Mouse (Mus musculus) embryonic facial prominence, embryonic 12.5 days (tissue): ENCODE measurements around the gene 1700013G24Rik. TPM values are rescaled to one million over a fixed set of nuclear protein-coding genes. Genes with fewer than 3 reads are reported as not detected.

Experiments used
- ATAC-seq: fragments of 200-750 bp; cut with Nextera tagmentation; 2 replicates; pipeline ENCODE4 v1.8.0; 2017; ENCODE audit not compliant: insufficient number of reproducible peaks, insufficient read depth, low FRiP score, low TSS enrichment
- H3K27ac ChIP-seq: fragments of 300-500 bp; sonication (generic); 2 replicates; pipeline ENCODE4 v1.5.1; 2016; ENCODE audit warnings: mild to moderate bottlenecking
- H3K27me3 ChIP-seq: fragments of 300-500 bp; sonication (generic); 2 replicates; pipeline ENCODE4 v1.6.1; 2016; ENCODE audit warnings: mild to moderate bottlenecking, moderate library complexity
- H3K36me3 ChIP-seq: fragments of 300-500 bp; sonication (generic); 2 replicates; pipeline ENCODE4 v1.6.1; 2016; ENCODE audit warnings: mild to moderate bottlenecking
- H3K4me1 ChIP-seq: fragments of 300-500 bp; sonication (generic); 2 replicates; pipeline ENCODE4 v1.6.1; 2016
- H3K4me2 ChIP-seq: fragments of 300-500 bp; sonication (generic); replicated peaks from 2 replicates; pipeline ENCODE4 v1.6.1; 2016; ENCODE audit warnings: mild to moderate bottlenecking, moderate library complexity
- H3K4me3 ChIP-seq: fragments of 300-500 bp; sonication (generic); 2 replicates; pipeline ENCODE4 v1.5.1; 2016; ENCODE audit warnings: mild to moderate bottlenecking
- H3K9ac ChIP-seq: fragments of 300-500 bp; sonication (generic); 2 replicates; pipeline ENCODE4 v1.6.1; 2016; ENCODE audit warnings: mild to moderate bottlenecking, moderate library complexity
- H3K9me3 ChIP-seq: fragments of 300-500 bp; sonication (generic); 2 replicates; pipeline ENCODE4 v1.6.1; 2016; ENCODE audit warnings: mild to moderate bottlenecking, moderate library complexity
- WGBS: fragments of 180-500 bp; shearing (Covaris S2); methylation state at CpG from one replicate; pipeline ENCODE4 v1.1.7; 2016; 5-methylcytosine and 5-hydroxymethylcytosine counted together
- polyA plus RNA-seq: library from polyadenylated mRNA; unstranded; fragments of >200 nt; fragmentation: Nextera tagmentation; extraction: Ambion mirVana; gene quantifications from 2 replicates; pipeline ENCODE4 v1.2.1, GENCODE M21; 2016

The 1700013G24Rik gene
- polyA plus RNA-seq, 1 experiment from 2014 or later: not detected

DNA sequence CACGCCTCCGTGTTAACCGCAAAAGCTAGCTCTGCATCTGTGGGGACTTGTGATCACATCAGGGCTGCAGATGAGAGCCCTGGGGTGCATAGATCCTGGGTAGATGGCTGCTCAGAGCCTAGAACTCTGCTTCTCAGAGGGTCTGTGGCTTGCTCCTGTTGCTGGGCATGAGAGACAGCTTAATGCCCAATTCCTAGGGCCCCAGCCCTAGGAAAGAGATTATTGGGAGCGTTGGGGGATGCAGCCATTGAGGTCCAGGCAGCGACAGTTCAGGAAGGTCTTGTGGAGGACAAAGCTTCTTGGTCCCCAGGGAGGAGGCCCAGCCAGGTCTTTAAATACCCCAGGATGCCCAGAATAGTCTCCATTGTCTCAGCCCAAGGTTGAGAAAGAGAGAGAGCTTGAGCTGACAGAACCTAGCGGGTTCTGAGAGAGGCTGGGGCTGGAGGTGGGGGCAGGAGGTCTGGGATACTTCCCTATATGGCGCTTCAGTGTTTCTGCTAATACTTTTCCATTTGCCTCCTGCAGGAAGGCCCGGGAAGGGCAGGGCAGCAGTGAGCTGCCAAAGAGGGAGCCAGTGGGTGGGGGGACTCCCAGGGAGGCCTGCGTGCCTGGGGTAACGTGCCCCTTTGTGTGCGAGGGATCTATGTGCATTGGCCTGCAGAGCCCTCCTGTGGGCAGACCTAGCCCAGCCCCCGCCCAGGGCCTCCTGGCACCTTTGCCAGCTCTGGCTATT, 35.7 kb downstream of the 1700013G24Rik start:
- H3K4me1 ChIP-seq: peaks cover 59% of the 10 kb centered on the region
- ATAC-seq: no peak
- WGBS: 16% methylated on average over 12 of the region's 12 CpGs

DNA sequence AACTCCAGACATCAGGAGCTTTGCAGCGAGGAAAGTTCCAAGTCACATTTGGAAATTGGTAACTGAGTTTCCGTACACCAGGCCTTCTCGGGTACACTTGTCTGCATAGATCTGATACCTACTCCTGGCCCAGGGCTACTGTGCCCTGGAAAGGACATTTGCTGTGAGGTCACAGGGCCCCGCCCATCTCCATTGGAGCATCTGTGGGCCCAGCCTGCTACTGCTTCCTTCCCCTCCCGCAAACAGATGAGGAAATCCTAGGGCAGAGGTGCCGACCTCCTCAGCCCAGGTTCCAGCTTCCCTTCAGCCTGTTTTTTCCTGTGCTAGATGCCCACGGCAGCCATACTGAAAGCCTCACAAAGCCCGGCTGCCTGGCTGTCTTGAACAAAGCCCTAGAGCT, 36.9 kb downstream of the 1700013G24Rik start:
- H3K9ac ChIP-seq: no peak overlapping the region
- peaks cover 62% of the 10 kb centered on the region for H3K4me1 ChIP-seq
- H3K36me3 ChIP-seq: no peaks in the 10 kb centered on the region
- no peaks in the 10 kb centered on the region for H3K9me3 ChIP-seq
- H3K4me2 ChIP-seq: no peak overlapping the region
- no peak overlapping the region for H3K4me3 ChIP-seq
- whole genome bisulfite sequencing: 42% methylated on average over 8 of the region's 8 CpGs
- H3K27me3 ChIP-seq: no peaks in the 10 kb centered on the region
- no peak for ATAC-seq
- H3K27ac ChIP-seq: peak overlapping the region; percentile 77

More for the DNA sequence above, 35.7 kb downstream of the 1700013G24Rik start:
- Histone ChIP-seq H3K27ac (peak overlapping the region; percentile 77), H3K9ac (no peak overlapping the region), H3K9me3 (no peaks in the 10 kb centered on the region), H3K27me3 (no peaks in the 10 kb centered on the region), H3K36me3 (no peaks in the 10 kb centered on the region), H3K4me3 (no peak overlapping the region), H3K4me2 (no peak overlapping the region)

DNA sequence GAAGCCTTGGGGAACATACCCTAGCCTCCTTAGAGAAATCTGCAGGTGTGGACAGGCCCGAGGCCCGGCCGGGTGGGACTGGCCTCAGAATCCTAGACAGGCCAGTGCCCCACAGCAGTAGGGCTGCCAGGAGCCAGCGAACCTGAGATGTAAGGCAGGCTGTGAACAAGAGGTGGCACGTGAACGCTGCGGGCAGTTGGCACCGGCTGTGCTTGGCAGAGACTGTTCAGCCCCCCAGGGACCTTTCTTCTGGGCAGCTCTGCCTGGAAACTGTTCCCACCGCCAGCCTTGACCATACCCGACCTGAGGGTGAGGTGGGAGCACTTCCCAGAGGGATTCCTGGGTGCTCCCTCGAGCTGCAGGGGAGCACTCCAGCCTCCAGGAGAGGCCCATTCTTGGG, 39.5 kb downstream of the 1700013G24Rik start:
- no peak for ATAC-seq
- no peak overlapping the region for H3K4me3 ChIP-seq
- H3K9ac ChIP-seq: no peak overlapping the region
- H3K4me2 ChIP-seq: no peak overlapping the region
- H3K27me3 ChIP-seq: no peaks in the 10 kb centered on the region
- peaks cover 50% of the 10 kb centered on the region for H3K4me1 ChIP-seq
- 78% methylated on average over 11 of the region's 11 CpGs for WGBS
- no peaks in the 10 kb centered on the region for H3K9me3 ChIP-seq
- no peaks in the 10 kb centered on the region for H3K36me3 ChIP-seq
- H3K27ac ChIP-seq: peak overlapping the region; percentile 37; the same call in 1 of the 2 replicates

DNA sequence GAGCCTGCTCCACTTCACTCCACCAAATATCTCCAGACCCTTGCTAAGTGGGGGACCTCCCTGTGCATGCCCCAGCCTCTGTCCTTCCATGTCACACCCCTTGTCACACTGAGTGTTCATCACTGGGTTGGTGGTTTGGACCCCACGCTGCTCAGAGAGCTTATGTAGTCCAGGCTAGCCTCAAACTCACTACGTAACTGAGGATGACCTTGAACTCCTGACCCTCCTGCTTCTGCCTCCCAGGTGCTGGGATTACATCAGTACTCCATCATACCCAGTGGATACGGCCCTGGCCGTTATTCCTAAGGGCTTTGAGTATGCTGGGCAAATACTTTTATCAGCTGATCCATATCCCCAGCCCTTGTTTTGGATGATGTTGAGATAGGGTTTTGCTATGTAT, 40.1 kb downstream of the 1700013G24Rik start:
- Histone ChIP-seq H3K4me2 (no peak overlapping the region), H3K4me3 (no peak overlapping the region), H3K9me3 (no peaks in the 10 kb centered on the region), H3K9ac (no peak overlapping the region), H3K36me3 (no peaks in the 10 kb centered on the region), H3K27ac (peak overlapping the region; percentile 37; the same call in 1 of the 2 replicates), H3K4me1 (peaks cover 50% of the 10 kb centered on the region), H3K27me3 (no peaks in the 10 kb centered on the region)
- 85% methylated on average over 4 of the region's 4 CpGs for WGBS
- no peak for ATAC-seq

DNA sequence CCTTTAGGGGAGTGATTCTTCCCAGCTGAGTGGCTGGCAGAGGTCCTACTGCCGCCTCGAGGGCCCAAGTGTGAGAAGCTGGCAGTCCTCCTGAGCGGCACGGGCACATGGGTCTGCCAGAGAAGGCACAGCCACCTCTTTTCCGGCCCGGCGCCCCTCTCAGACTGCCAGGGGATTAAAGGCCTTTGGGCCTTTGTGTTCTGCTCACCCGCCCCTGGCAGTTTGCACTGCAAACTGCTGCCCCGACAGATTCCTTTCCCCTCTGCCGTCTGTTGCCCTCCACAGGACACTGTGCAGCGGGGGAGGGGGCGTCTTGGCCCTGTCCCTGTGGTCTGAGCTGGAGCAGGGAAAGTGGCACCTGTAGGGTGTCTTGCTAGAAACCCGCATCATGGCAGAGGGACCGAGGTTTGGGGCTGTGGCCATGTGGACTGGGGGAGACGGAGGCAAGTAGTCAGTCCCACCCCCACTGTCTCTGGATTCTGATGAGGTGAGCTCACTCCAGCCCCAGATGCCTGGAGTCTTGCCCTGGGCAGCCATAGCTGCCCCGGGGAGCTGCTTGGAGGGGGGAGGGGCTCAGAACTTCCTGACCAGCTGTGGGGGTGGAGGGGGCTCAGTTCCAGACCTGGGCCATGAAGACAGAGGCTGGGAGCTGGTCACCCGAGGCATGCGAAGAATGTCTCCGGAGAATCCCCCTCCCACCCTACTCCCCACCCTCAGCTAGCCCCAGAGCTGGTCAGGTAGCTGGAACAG, 41.8 kb downstream of the 1700013G24Rik start:
- Histone ChIP-seq H3K4me2 (no peak overlapping the region), H3K27ac (peak overlapping the region; percentile 81), H3K4me1 (peaks cover 45% of the 10 kb centered on the region), H3K9ac (peak overlapping the region; percentile 46), H3K9me3 (no peaks in the 10 kb centered on the region), H3K36me3 (no peaks in the 10 kb centered on the region), H3K4me3 (no peak overlapping the region), H3K27me3 (no peaks in the 10 kb centered on the region)
- WGBS: 6% methylated on average over 19 of the region's 19 CpGs
- ATAC-seq: peak; percentile 52

DNA sequence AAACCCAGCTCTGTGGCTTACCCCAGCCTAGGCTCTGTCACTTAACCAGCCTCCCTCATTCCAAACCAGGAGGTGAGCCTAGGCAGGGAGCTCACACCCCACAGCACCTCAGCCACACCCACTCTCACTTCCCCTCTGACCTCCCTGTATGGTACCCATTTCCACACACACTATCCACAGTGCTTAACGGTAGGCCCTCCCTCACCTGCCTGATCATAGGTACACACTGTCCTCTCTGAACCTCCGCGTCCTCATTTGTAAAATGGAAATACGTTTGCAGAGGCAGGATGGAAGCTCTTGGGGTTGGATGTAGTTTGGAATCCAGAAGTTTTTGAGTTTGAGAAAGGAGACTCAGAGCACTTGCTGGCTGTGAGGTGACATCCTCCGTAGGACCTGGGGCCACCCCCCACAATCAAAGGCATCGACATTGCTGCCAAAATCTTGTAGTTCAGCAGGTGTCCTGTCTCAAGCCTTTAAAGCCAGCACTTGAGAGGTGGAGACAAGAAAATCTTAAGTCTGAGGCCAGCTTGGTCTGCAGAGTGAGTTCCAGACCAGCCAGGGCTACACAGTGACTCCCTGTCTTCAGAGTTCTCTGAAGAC, 42.5 kb downstream of the 1700013G24Rik start:
- Histone ChIP-seq H3K9me3 (no peaks in the 10 kb centered on the region), H3K9ac (no peak overlapping the region), H3K27me3 (no peaks in the 10 kb centered on the region), H3K27ac (peak overlapping the region; percentile 81), H3K36me3 (no peaks in the 10 kb centered on the region), H3K4me2 (no peak overlapping the region), H3K4me3 (no peak overlapping the region), H3K4me1 (peaks cover 41% of the 10 kb centered on the region)
- peak; percentile 35; the same call in 1 of the 2 replicates for ATAC-seq
- 52% methylated on average over 6 of the region's 6 CpGs for WGBS

DNA sequence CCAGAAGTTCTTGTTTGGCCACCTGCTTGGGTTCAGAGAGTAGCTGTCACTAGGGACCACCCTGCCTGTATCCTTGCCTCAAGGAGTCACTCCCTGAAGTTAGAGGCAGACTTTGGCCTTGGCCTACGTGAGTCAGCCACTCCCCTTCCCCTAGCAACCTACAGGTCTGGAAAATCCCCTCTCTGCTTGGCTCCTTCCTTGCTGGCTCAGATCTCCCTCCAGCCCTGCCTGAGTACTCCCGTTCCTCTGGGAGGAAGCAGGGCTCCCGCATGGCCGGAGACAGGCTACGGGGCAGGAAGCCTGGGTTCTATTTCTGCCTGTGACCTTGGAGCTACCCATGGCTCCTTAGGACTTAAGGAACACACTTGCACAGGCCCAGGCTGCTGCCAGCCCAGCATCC, 44.3 kb downstream of the 1700013G24Rik start:
- no peak overlapping the region for H3K4me2 ChIP-seq
- H3K9me3 ChIP-seq: no peaks in the 10 kb centered on the region
- no peak for ATAC-seq
- whole genome bisulfite sequencing: 49% methylated on average over 5 of the region's 5 CpGs
- no peak overlapping the region for H3K9ac ChIP-seq
- no peak overlapping the region for H3K4me3 ChIP-seq
- no peaks in the 10 kb centered on the region for H3K27me3 ChIP-seq
- H3K27ac ChIP-seq: peak overlapping the region; percentile 80
- peaks cover 10% of the 10 kb centered on the region for H3K36me3 ChIP-seq
- peaks cover 41% of the 10 kb centered on the region for H3K4me1 ChIP-seq

DNA sequence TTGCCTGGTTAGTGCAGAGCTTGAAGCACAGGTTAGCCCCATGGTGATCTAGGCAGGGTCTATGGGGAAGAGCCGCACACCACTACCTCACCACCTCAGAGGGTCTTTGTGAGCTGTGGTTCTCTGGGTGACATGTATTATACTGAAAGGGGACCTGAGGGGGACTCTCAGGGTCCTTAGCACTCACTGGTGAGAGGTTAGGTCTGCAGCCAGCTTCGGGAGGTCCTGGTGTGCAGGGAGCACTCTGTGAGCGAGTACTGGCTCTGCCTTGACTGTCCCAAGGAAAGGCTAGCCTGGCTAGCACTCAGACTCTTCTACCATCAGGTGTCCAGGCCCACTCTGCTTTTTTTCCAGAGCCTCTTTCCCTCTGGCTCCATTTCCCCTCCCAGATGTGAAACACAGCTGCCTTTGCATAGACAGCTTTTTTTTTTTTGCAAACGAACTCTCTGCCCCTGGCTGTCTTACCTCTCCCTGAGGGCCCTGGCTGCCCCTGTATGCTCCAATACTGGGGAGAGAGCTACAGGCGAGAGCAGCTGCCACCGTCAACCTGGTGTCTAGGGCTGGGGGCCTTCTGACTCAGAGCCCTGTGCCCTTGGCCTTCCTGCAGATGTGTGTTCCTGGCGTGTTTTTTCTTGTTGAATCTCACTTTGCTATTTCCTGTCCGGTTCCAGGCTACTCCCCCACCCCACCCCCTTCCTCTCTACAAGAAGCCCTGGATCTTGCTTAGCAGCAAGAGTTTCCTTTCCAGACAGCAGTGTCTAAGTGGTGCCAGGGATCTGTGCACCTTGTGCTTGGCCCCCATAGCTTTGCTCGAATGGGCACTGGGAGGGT, 45.0 kb downstream of the 1700013G24Rik start:
- no peak for ATAC-seq
- peaks cover 41% of the 10 kb centered on the region for H3K4me1 ChIP-seq
- H3K27ac ChIP-seq: peak overlapping the region; percentile 80
- H3K9ac ChIP-seq: no peak overlapping the region
- H3K4me3 ChIP-seq: no peak overlapping the region
- H3K4me2 ChIP-seq: no peak overlapping the region
- WGBS: 34% methylated on average over 9 of the region's 9 CpGs
- no peaks in the 10 kb centered on the region for H3K27me3 ChIP-seq
- no peaks in the 10 kb centered on the region for H3K9me3 ChIP-seq
- H3K36me3 ChIP-seq: peaks cover 17% of the 10 kb centered on the region

DNA sequence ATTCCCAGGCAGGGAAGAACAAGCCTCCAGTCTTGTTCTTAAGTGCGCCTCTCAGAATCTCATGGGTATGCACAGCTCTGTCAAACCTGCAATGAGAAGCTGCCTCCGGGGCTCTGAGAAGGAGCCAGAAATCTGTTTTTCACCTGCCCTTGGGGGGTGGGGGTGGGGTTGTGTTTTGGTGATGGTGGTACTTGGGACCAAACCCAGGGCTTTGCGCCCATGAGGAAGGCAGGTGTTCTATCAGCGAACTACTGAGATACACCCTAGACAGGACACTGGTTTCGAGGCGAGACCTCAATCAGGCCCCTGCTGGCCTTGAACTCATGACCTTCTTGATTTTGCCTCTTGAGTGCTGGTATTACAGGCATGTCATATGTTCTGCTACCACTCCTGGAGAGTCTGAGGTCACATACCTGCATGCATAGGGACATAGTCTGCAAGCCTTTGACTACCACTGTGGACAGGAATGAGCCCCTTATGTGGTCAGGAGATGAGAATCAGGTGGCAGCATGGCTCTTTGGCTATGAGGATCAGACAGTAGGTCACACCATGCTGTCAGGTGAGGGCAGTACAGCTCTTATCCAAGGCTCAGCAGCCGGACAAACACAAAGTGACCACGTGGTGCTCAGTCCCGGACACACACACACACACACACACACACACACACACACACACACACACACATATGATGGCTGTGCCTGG, 45.9 kb downstream of the 1700013G24Rik start:
- H3K4me2 ChIP-seq: no peak overlapping the region
- H3K4me1 ChIP-seq: peaks cover 41% of the 10 kb centered on the region
- H3K27ac ChIP-seq: peak overlapping the region; percentile 80
- H3K4me3 ChIP-seq: no peak overlapping the region
- ATAC-seq: no peak
- H3K27me3 ChIP-seq: no peaks in the 10 kb centered on the region
- WGBS: 81% methylated on average over 9 of the region's 9 CpGs
- H3K9ac ChIP-seq: no peak overlapping the region
- H3K9me3 ChIP-seq: no peaks in the 10 kb centered on the region
- H3K36me3 ChIP-seq: peaks cover 25% of the 10 kb centered on the region

DNA sequence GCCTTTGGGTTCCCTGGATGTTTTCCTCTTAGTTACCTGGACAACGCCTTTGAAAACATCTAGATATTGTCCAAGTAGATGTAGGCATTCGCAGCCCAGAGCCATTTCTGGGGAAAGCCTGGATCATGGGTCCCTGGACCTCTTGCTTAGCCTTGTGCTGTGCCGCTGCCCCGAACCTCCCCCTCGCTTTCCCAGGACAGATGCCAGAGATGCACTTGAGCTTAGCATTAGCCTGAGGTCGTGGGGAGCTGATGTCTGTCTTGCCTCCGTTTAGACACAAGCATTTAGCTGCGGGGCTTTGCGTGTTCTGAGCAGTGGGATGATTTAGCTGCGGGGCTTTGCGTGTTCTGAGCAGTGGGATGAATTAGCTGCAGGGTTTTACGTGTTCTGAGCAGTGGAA, 47.1 kb downstream of the 1700013G24Rik start:
- no peak for ATAC-seq
- WGBS: 79% methylated on average over 12 of the region's 12 CpGs
- no peak overlapping the region for H3K9ac ChIP-seq
- H3K4me3 ChIP-seq: no peak overlapping the region
- H3K27me3 ChIP-seq: no peaks in the 10 kb centered on the region
- peaks cover 32% of the 10 kb centered on the region for H3K36me3 ChIP-seq
- H3K4me1 ChIP-seq: peaks cover 31% of the 10 kb centered on the region
- no peaks in the 10 kb centered on the region for H3K9me3 ChIP-seq
- H3K27ac ChIP-seq: no peak overlapping the region
- H3K4me2 ChIP-seq: no peak overlapping the region

DNA sequence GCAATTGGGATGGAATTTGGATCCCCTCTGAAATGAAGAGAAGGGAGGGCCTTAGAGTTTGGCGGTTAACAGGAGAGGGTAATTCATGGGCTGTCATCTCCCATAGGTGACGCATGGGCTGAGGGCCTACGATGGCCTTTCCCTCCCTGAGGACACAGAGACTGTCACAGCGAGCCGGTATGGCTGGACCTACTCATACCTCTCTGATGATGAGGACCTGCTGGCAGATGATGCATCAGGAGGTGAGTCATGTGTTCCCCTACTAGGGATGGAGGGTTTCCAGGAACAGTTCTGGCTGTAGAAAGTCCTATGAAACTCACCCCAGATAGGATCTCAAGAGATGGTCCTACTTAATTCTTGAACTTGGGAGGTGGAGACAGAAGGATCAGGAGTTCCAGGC, 47.9 kb downstream of the 1700013G24Rik start:
- no peak overlapping the region for H3K27ac ChIP-seq
- H3K36me3 ChIP-seq: peaks cover 32% of the 10 kb centered on the region
- no peaks in the 10 kb centered on the region for H3K27me3 ChIP-seq
- ATAC-seq: no peak
- WGBS: 92% methylated on average over 5 of the region's 5 CpGs
- H3K9me3 ChIP-seq: no peaks in the 10 kb centered on the region
- H3K4me1 ChIP-seq: peaks cover 26% of the 10 kb centered on the region
- H3K4me2 ChIP-seq: no peak overlapping the region
- H3K4me3 ChIP-seq: no peak overlapping the region
- no peak overlapping the region for H3K9ac ChIP-seq
